In genomic region chr8:124859466-124859865, GRCm38 (mm10) we compare ENCODE assay signal across 9 mouse cellular contexts. TPM values are rescaled to one million over a fixed set of nuclear protein-coding genes. Genes with fewer than 3 reads are reported as not detected.
DNase-seq lines count a peak whose midpoint lies in the region; ATAC-seq and TF ChIP-seq lines count a peak whose summit lies in the region.
"Had no signal": no experiment of that assay in that cellular context is flagged by ENCODE, and none has a peak within 500 bp of the region (broad histone marks: within the 10 kb centered on the region; RNA-seq: fewer than 3 reads in every experiment).

No protein-coding gene starts in this region.

- no peak for TF ChIP-seq POLR2A in testis, adult 2 months (IDR thresholded peaks at IDR 0.05; ENCODE audit: control insufficient read depth, low read depth, low read length)

- H3K4me1 ChIP-seq in embryonic facial prominence, embryonic 11.5 days (ENCODE audit: control insufficient read depth, insufficient read depth, low read length), result no peaks in the 10 kb centered on the region
- peaks cover 17% of the 10 kb centered on the region for H3K4me1 ChIP-seq in embryonic facial prominence, embryonic 10.5 days
- H3K4me1 ChIP-seq in testis, adult 2 months (ENCODE audit: control insufficient read depth, insufficient read depth, low read length), result no peaks in the 10 kb centered on the region

- no peak overlapping the region for H3K4me2 ChIP-seq in embryonic facial prominence, embryonic 11.5 days (ENCODE audit: low read depth, low read length)
- H3K4me2 ChIP-seq: limb, embryonic 12.5 days had no signal

- H3K27ac ChIP-seq in embryonic facial prominence, embryonic 11.5 days (replicated peaks; ENCODE audit: low read depth, low read length), result no peak overlapping the region
- H3K27ac ChIP-seq in embryonic facial prominence, embryonic 10.5 days (replicated peaks), result no peak overlapping the region
- no peak overlapping the region for H3K27ac ChIP-seq in testis, adult 2 months (ENCODE audit: control insufficient read depth, insufficient read depth, low read depth, low read length)
- H3K27ac ChIP-seq: limb, embryonic 12.5 days had no signal

- no peak for ATAC-seq in embryonic facial prominence, embryonic 11.5 days (replicated peaks; ENCODE audit: insufficient number of reproducible peaks, low FRiP score, low TSS enrichment, low read depth)

- H3K27me3 ChIP-seq in embryonic facial prominence, embryonic 11.5 days (ENCODE audit: control insufficient read depth, insufficient read depth, low read length), result no peaks in the 10 kb centered on the region
- H3K27me3 ChIP-seq in embryonic facial prominence, embryonic 10.5 days (replicated peaks; ENCODE audit: low read depth, poor library complexity, severe bottlenecking), result no peaks in the 10 kb centered on the region
- no peaks in the 10 kb centered on the region for H3K27me3 ChIP-seq in testis, adult 2 months (ENCODE audit: control insufficient read depth, insufficient read depth, low read length)
- H3K27me3 ChIP-seq: limb, embryonic 12.5 days had no signal

- H3K36me3 ChIP-seq in embryonic facial prominence, embryonic 11.5 days (replicated peaks; ENCODE audit: control insufficient read depth, insufficient read depth, low read depth, low read length), result peaks cover 9% of the 10 kb centered on the region
- peaks cover 70% of the 10 kb centered on the region for H3K36me3 ChIP-seq in embryonic facial prominence, embryonic 10.5 days (replicated peaks)
- H3K36me3 ChIP-seq in testis, adult 2 months (ENCODE audit: control insufficient read depth, insufficient read depth, low read length), result no peaks in the 10 kb centered on the region; the same call in 1 of the 2 replicates

- peak; percentile 40; the same call in 1 of the 2 replicates for TF ChIP-seq CTCF in testis, adult 2 months (IDR thresholded peaks at IDR 0.05; ENCODE audit: control insufficient read depth, insufficient read depth, insufficient replicate concordance, low read depth, low read length)

- H3K4me3 ChIP-seq in embryonic facial prominence, embryonic 11.5 days (ENCODE audit: low read depth, low read length), result no peak overlapping the region
- no peak overlapping the region for H3K4me3 ChIP-seq in embryonic facial prominence, embryonic 10.5 days
- no peak overlapping the region for H3K4me3 ChIP-seq in testis, adult 2 months (ENCODE audit: control insufficient read depth, low read depth, low read length)
- H3K4me3 ChIP-seq: limb, embryonic 12.5 days had no signal

- H3K9ac ChIP-seq in embryonic facial prominence, embryonic 11.5 days (replicated peaks; ENCODE audit: low read length), result no peak overlapping the region
- H3K9ac ChIP-seq: limb, embryonic 12.5 days had no signal

- no peaks in the 10 kb centered on the region for H3K9me3 ChIP-seq in embryonic facial prominence, embryonic 11.5 days (replicated peaks; ENCODE audit: control insufficient read depth, low read length)
- H3K9me3 ChIP-seq in embryonic facial prominence, embryonic 10.5 days, result peaks cover 11% of the 10 kb centered on the region; the same call in 1 of the 2 replicates

- peak; percentile 18 for DNase-seq in embryonic facial prominence, embryonic 11.5 days (ENCODE audit: low spot score)
- DNase-seq in embryonic facial prominence, embryonic 10.5 days (ENCODE audit: low spot score), result no peak
- DNase-seq in testis, postnatal 14 days (ENCODE audit: low spot score), result no peak
- DNase-seq in kidney, postnatal 25 days, result peak; percentile 53 to 58
- DNase-seq in thymus, postnatal 25 days, result peak; percentile 46
- no peak for DNase-seq in left cerebral cortex, adult 8-10 months (ENCODE audit: low spot score in 2 of 2)
- DNase-seq in adrenal gland, adult 2 months, result no peak

RNA-seq across cellular contexts. Expression of gene Gnpat, which starts 3.4 kb away (rescaled TPM):
- polyA plus RNA-seq in embryonic facial prominence, embryonic 11.5 days (2014; fragmentation: Nextera tagmentation; extraction: Ambion mirVana), result 117 and 123 TPM in 2 replicates
- polyA plus RNA-seq in embryonic facial prominence, embryonic 10.5 days (2016; fragmentation: Nextera tagmentation; extraction: Ambion mirVana), result 138 and 149 TPM in 2 replicates
- 256 and 262 TPM in 2 replicates for polyA plus RNA-seq in testis, adult 2 months (2012; rRNA removed)
- 10 to 100 TPM; 55.0 to 63.7 (median 58.4) TPM for total RNA-seq in left cerebral cortex, adult 8-10 months (2022)
- 100 to 1,000 TPM in 1 of 2 experiments, 10 to 100 TPM in 1; 81.0 to 108 TPM for total RNA-seq in adrenal gland, adult 2 months (2021)
- 66.9 and 77.8 TPM in 2 replicates for polyA plus RNA-seq in adrenal gland, adult 2 months (2012; rRNA removed)

RNA-seq across cellular contexts. Expression of gene 2810004N23Rik, which starts 3.5 kb away (rescaled TPM):
- 50.9 and 51.9 TPM in 2 replicates for polyA plus RNA-seq in embryonic facial prominence, embryonic 11.5 days (2014; fragmentation: Nextera tagmentation; extraction: Ambion mirVana)
- 77.2 and 82.2 TPM in 2 replicates for polyA plus RNA-seq in embryonic facial prominence, embryonic 10.5 days (2016; fragmentation: Nextera tagmentation; extraction: Ambion mirVana)
- 7.6 and 9.5 TPM in 2 replicates for polyA plus RNA-seq in testis, adult 2 months (2012; rRNA removed)
- total RNA-seq in left cerebral cortex, adult 8-10 months (2022), result 10 to 100 TPM; 17.7 to 20.5 (median 19.6) TPM
- 10 to 100 TPM; 25.9 to 28.0 TPM for total RNA-seq in adrenal gland, adult 2 months (2021)
- 7.6 and 10.7 TPM in 2 replicates for polyA plus RNA-seq in adrenal gland, adult 2 months (2012; rRNA removed)

RNA-seq across cellular contexts. Expression of gene Exoc8, which starts 38.0 kb away (rescaled TPM):
- 5.7 and 6.8 TPM in 2 replicates for polyA plus RNA-seq in embryonic facial prominence, embryonic 11.5 days (2014; fragmentation: Nextera tagmentation; extraction: Ambion mirVana)
- polyA plus RNA-seq in embryonic facial prominence, embryonic 10.5 days (2016; fragmentation: Nextera tagmentation; extraction: Ambion mirVana), result 8.5 and 8.7 TPM in 2 replicates
- 13.1 and 13.8 TPM in 2 replicates for polyA plus RNA-seq in testis, adult 2 months (2012; rRNA removed)
- total RNA-seq in left cerebral cortex, adult 8-10 months (2022), result 10 to 100 TPM; 33.0 to 33.4 (median 33.2) TPM
- total RNA-seq in adrenal gland, adult 2 months (2021), result 10 to 100 TPM; 19.9 to 24.2 TPM
- 9.1 and 10.6 TPM in 2 replicates for polyA plus RNA-seq in adrenal gland, adult 2 months (2012; rRNA removed)

RNA-seq across cellular contexts. Expression of gene Sprtn, which starts 38.2 kb away (rescaled TPM):
- 9.4 and 9.8 TPM in 2 replicates for polyA plus RNA-seq in embryonic facial prominence, embryonic 11.5 days (2014; fragmentation: Nextera tagmentation; extraction: Ambion mirVana)
- 9.5 and 10.3 TPM in 2 replicates for polyA plus RNA-seq in embryonic facial prominence, embryonic 10.5 days (2016; fragmentation: Nextera tagmentation; extraction: Ambion mirVana)
- 119 and 129 TPM in 2 replicates for polyA plus RNA-seq in testis, adult 2 months (2012; rRNA removed)
- 10 to 100 TPM; 13.9 to 15.9 (median 15.6) TPM for total RNA-seq in left cerebral cortex, adult 8-10 months (2022)
- total RNA-seq in adrenal gland, adult 2 months (2021), result 10 to 100 TPM; 19.4 to 19.9 TPM
- 7.7 and 9.7 TPM in 2 replicates for polyA plus RNA-seq in adrenal gland, adult 2 months (2012; rRNA removed)

Comparison
In these comparisons a context has a peak if more than half of its experiments do, and no peak if none do; other contexts are left out.
1. DNase-seq: peak in embryonic facial prominence, embryonic 11.5 days (single experiment), kidney, postnatal 25 days (2 of 2) and thymus, postnatal 25 days (single experiment); none in embryonic facial prominence, embryonic 10.5 days (single experiment), testis, postnatal 14 days (single experiment), left cerebral cortex, adult 8-10 months (0 of 2) and adrenal gland, adult 2 months (single experiment).